Mouse (Mus musculus) retina, postnatal 7 days (tissue): ENCODE data around the gene Tsen34.
A peak's percentile ranks its signal among the peaks of the same experiment; 100 is the strongest.

Experiments
- DNase-seq: peaks from one replicate; pipeline ENCODE4 v3.0.0-alpha.2; 2012; ENCODE audit warnings: low read depth, low spot score

Gene Tsen34

GRCm38 (mm10) chr7:3692382-3692986 is at the start of gene Tsen34:
Gene Tsen34 (plus strand): TSS chr7:3692863.
- no peak for DNase-seq

GRCm38 (mm10) chr7:3643412-3643811 is 49.3 kb upstream of the Tsen34 start:
- DNase-seq, result no peak

- no peak for DNase-seq
These were observed 48.8 kb upstream of the Tsen34 start for GRCm38 (mm10) chr7:3643843-3644242.

GRCm38 (mm10) chr7:3644348-3644671 is 48.4 kb upstream of the Tsen34 start:
- no peak for DNase-seq

GRCm38 (mm10) chr7:3644672-3645487 is 47.8 kb upstream of the Tsen34 start, which contains the start of gene Cnot3:
Gene Cnot3 (plus strand): TSS chr7:3645268.
- DNase-seq, result peak; percentile 98

- DNase-seq, result no peak
These were observed 47.1 kb upstream of the Tsen34 start for GRCm38 (mm10) chr7:3645488-3646025.

GRCm38 (mm10) chr7:3646188-3646587 is 46.5 kb upstream of the Tsen34 start:
- no peak for DNase-seq

- DNase-seq, result no peak
These were observed 46.0 kb upstream of the Tsen34 start for GRCm38 (mm10) chr7:3646641-3647040.

GRCm38 (mm10) chr7:3656966-3657365 is 35.7 kb upstream of the Tsen34 start:
- no peak for DNase-seq

GRCm38 (mm10) chr7:3658578-3658977 is 34.1 kb upstream of the Tsen34 start:
- DNase-seq, result no peak

GRCm38 (mm10) chr7:3664524-3665214 is 28.0 kb upstream of the Tsen34 start:
- DNase-seq, result no peak

GRCm38 (mm10) chr7:3665215-3666114 is 27.2 kb upstream of the Tsen34 start, which contains the start of gene Leng1:
Gene Leng1 (minus strand): TSS chr7:3665840.
- peak; percentile 90 for DNase-seq

- DNase-seq, result no peak
These were observed 25.7 kb upstream of the Tsen34 start for GRCm38 (mm10) chr7:3666921-3667391.

GRCm38 (mm10) chr7:3674507-3675227 is 18.0 kb upstream of the Tsen34 start:
- DNase-seq, result peak; percentile 80

- DNase-seq, result no peak
These were observed 17.5 kb upstream of the Tsen34 start for GRCm38 (mm10) chr7:3675228-3675548.

- DNase-seq, result no peak
These were observed 16.3 kb upstream of the Tsen34 start for GRCm38 (mm10) chr7:3676371-3676770.

- no peak for DNase-seq
These were observed 15.3 kb upstream of the Tsen34 start, which contains the start of gene Tmc4 for GRCm38 (mm10) chr7:3677342-3677741. Gene Tmc4 (minus strand): TSS chr7:3677553.

- DNase-seq, result no peak
These were observed 8.6 kb upstream of the Tsen34 start for GRCm38 (mm10) chr7:3683908-3684550.

GRCm38 (mm10) chr7:3684698-3685097 is 8.0 kb upstream of the Tsen34 start:
- no peak for DNase-seq
